Mouse (Mus musculus): ENCODE results near the gene Efcab1.

The Efcab1 gene

DNA sequence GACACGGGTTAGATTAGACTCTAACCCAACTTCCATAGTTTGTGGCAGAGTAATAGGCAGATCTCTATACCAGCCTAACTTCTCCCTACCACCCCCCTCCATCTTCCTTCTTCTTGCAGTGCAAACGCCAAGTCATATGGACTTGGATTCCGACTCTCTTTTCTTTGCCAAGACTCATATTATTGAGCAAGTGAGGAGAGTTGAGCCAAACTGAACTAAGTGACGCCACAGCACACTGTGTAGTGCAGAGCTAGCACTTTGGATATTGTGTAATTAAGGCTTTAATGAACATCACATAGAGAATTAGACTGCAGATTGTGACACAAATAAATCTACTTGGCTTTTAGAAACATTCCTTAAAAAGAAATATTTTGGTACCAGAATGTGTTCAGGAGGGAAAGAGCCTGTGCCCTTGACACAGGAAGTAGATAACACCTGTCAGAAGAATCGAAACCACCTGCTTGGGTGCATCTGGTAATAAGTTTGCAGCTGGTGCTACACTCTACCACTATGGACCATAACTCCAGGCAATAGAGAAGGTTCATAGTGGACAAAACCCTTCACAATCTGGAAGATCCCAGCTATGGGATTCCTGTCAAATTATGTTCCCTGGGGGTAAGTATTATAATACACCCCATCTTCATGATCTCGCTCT lies 83.3 kb downstream of the Efcab1 start:
- in situ Hi-C loops (cut with MboI; ENCODE audit: low pct_unique_long_range_greater_than_20kb in 1 of 2, low sequenced_read_pairs in 2 of 2, unreplicated experiment in 1 of 2): no loop called here

DNA sequence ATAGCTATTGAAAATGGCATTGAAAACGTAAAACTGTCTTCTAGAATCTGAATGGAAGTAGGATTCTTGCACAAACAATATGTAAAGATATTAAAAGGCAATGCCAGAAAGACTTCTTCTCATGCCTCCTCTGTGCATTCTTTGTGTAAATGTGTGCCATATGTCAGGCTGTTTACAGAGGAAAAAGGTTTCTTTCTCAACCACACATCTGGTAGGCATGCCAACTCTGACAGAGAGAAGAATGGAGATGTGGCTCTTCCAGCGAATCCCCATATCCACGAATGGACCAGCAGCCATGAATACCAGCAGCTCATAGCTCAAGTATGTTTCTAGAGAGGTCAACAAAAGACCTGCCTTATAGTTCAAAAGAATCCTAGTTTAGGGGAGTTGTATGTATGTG lies 84.6 kb downstream of the Efcab1 start:
- in situ Hi-C loops (cut with MboI; ENCODE audit: low pct_unique_long_range_greater_than_20kb in 1 of 2, low sequenced_read_pairs in 2 of 2, unreplicated experiment in 1 of 2): no loop called here

DNA sequence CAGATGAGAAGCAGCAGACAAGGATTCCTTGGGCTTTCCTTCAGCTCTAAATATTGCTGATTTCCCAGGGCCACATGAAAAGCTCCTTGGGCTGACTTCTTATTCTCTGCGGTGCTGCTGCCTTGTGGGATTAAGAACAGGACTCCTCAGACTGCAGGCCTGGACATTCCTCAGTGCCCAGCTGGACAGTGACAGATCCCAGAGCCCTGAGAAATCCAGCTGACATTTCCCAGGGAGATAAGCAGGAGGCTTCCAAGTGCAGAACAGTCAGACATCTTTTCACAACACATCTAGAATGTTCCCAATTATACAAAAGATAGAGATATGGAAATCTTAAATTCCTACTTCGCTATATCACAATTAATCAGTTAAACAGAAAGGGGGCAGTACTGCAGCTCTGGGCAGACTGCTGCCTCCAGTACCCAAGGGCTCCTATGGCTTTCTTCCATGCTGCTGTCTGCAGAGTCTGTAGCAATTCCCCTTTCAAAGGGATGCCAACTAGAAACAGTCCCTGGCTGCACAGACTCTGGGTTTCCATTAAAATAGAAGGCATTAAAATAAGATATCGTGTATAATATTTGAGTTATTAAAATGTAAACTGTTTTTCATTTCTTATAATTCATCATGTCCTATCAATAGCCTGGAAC lies 86.2 kb downstream of the Efcab1 start:
- in situ Hi-C loops (cut with MboI; ENCODE audit: low pct_unique_long_range_greater_than_20kb in 1 of 2, low sequenced_read_pairs in 2 of 2, unreplicated experiment in 1 of 2): no loop called here

DNA sequence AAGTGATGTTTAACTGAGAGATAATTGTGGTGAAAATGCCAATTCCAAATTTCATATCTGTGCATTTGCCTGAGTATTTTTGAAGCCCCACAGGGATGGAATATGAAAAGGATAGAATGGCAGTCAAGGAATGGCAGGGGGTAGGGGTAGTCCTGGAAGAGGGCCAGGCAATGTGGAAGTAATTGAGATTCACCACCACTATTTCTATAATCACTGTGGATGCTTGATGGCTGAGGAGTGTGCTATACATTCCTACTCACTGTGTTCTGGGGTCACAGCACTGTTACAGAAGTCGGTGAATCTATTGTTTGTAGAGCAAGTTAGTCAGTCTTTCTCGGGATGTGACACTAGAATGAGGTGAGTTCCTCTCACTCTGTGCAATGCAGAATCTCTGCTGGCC lies 108.3 kb downstream of the Efcab1 start:
- in situ Hi-C loops (cut with MboI; ENCODE audit: low pct_unique_long_range_greater_than_20kb in 1 of 2, low sequenced_read_pairs in 2 of 2, unreplicated experiment in 1 of 2): no loop called here
